Mouse (Mus musculus) cortical plate, adult 2 months (tissue): ENCODE data around the gene Lrrc8e.

Experiments used
- CTCF ChIP-seq: fragments of 200-500 bp; IDR thresholded peaks from 2 replicates; pipeline ENCODE4 v1.5.1; 2011; ENCODE audit warnings: mild to moderate bottlenecking, control low read depth, low read length; ENCODE audit not compliant: insufficient read depth; ENCODE audit errors: extremely low read depth
- POLR2A ChIP-seq: fragments of 200-500 bp; IDR thresholded peaks from 2 replicates; pipeline ENCODE4 v1.6.1; 2011; ENCODE audit warnings: mild to moderate bottlenecking, low read length, control low read depth; ENCODE audit not compliant: insufficient read depth; ENCODE audit errors: extremely low read depth

DNA sequence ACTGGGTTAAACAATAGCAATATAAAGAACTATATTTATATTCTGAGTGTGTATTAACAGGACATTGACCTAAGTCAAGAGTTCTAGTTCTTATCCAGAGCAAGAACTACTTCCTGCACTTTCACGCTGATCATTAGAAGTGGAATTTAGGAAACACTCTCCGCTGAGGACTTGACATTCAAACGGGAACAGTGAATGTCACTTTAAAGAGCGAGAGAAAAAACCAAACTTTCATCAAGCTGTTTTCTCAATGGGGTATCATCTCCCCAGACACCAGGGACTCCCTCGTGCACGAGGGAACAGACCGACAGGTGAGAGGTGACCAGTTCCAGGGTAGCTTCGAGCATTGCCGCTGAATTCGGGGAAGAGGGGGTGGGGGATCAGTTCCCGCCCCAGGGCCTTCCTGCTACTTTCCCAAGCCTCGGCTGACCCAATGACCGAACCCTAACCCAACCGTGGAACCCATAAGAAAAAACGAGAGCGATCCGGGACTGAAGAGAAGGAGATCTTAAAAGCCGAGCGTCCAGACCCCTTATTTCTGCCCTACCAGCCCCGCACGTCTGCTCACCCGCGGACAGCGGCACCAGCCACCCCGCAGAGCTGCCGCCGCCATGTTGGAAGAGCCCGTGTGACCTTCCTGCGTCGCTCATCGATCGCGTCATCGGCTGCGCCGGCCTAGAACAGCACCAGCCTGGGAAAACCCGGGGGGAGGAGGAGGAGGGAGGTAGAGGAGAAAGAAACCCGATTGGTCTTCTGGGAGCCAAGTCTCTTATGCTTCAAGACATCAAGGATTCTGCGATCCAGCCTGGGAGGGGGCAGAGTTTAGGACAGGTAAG lies 48.9 kb downstream of the Lrrc8e start, which contains the start of gene Timm44:
- TF ChIP-seq CTCF (no peak), POLR2A (peak; percentile 78)
